Mouse (Mus musculus): ENCODE measurements around the gene Vps13c. TPM values are rescaled to one million over a fixed set of nuclear protein-coding genes. Genes with fewer than 3 reads are reported as not detected.

The Vps13c gene
- total RNA-seq, 2 experiments from 2014 or later: 20.8 to 39.3 TPM

DNA sequence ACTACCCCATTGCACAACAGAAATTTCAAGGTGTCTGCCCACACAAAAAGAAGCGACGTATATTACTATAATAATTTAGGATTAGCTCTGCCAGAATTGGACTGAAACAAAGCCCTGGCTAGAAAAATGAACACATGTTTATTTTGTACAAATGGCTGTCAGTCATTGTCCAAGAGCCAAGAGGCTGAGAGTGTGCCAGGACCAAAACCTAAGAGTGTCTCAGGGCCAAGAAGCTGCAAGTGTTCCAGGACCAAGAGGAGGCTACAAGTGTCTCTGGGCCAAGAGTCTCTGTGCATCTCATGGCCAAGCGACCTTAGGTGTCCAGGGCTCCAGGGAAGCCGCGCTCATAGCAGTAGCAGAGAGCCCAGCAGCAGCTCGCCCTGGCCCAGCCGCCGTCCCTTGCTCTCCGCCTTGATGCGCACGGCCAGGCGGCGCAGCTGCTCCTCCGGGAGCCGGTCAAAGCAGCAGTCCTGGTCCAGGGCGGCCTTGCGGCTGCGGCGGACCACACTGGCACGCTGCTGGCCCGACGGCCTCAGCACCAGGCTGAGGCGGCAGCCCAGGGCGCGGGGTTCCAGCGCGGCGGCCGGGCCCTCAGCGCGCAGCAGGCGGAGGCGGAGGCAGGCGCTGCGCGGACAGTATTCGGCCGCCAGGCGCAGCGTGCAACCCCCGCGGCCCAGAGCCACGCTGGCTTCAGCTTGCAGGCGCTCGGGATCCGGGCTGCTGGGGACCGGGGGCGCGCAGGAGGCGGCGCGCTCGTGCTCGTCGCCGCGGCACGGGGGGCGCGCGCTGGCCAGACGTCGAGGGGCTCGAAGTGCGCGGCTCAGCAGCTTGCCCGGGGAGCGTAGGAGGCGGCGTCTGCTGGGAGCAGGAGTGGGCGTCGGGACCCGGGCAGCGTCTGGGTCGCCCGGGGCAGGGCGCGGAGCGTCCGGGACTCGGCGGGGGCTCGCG is 9.5 kb upstream of the Vps13c start:
- no peak for ATAC-seq (replicated peaks; ENCODE audit: low FRiP score, low TSS enrichment, poor library complexity, severe bottlenecking)

DNA sequence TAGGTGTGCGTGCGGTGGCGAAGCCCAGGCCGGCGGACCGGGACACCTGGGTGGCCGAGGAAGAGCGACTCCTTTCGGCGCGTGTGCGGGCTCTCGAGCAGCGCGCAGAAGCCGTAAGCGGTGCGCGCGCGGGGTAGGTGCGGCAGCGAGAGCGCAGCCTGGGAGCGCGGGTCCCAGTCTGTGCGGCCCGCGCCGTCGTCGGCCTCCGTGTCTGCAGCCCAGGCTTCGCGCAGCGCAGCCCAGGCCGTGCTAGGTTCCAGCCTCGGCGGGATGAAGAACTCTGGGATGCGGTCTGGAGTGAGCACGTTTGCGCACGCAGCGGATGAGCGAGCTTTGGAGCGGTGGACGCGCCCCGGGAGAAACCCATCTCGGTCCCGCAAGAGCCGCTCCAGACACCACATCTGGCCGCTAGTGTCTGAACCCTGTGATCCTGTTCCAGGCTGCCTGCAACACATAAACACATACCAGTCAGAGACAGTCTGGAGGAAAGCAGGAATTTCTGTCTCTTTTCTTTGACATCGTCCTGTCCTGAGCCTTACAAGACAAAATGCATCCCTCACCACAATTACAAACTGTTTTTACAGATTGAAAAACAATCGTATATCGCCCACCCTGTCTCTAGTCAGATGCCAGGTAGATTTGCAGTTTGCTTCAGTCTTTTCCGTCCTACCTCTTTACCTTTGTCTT is 8.7 kb upstream of the Vps13c start:
- no peak for ATAC-seq (replicated peaks; ENCODE audit: low FRiP score, low TSS enrichment, poor library complexity, severe bottlenecking)

DNA sequence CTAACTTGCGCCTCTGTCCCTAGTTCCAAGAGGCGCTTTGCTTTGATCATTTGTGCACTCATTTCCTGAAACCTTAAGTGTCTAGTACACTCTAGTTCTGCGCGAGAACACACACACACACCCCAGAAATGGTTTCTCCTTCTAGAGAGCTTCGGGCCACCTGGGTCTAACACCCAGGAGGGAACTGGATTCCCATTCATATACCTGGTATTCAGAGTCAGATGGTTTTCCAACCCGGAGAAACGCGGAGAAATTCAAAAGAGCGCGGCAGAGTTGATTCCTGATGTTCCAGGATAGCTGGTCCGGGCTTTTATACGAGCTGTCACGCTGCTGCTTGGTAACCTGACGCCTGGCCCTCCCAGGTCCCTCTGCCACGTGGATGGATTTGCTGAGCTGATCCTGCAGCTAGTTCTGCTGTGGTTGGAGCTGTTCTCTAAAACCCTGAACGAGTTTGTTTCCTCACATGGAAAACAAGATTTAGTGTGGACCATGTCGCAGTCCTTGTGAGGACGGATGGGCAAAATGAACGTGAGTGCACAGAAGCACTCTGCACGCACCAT is 8.1 kb upstream of the Vps13c start, which contains the start of gene C2cd4a:
TSS of gene C2cd4a (minus strand) at position 285 of the 560 bp plus-strand sequence.
- ATAC-seq (replicated peaks; ENCODE audit: low FRiP score, low TSS enrichment, poor library complexity, severe bottlenecking): no peak

DNA sequence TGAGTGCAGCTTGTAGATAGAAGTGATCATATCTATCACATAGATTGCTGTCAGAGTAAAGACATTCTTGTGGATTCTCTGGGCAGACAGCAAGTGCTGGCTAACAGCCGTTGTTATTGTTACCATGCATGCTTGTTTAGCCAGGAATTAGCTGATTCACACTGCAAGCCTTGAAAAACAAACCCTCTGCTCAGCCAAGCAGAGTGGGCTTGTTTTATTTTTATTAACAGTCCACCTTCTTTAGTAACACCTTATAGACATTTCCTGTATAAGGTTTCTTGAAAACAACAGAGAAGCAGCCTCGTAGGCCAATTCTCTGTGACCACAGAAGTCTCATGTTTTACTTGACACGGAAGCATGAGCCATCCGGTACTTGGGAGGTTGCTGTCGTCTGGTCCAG is 5.7 kb upstream of the Vps13c start:
- ATAC-seq (replicated peaks; ENCODE audit: low FRiP score, low TSS enrichment, poor library complexity, severe bottlenecking): no peak

DNA sequence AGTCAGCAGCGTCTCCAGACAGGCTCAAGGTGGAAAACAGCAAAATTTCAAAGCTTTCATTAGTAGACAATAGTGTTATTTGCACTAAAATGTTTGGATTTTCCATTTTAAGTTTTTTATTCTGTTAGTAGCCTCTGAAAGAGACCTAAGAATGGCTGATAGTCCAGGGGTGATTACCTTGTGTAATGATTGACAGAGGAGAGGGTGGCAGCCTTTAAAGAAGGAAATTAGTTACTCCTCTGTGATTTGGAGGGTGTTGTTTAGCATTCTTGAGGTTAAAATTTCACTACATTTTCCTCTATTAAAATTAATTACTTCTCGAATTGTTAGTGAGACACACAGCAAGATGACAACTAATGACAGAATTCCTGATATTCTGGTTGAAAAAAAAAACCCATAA is 2.9 kb upstream of the Vps13c start:
- ATAC-seq (replicated peaks; ENCODE audit: low FRiP score, low TSS enrichment, poor library complexity, severe bottlenecking): no peak

DNA sequence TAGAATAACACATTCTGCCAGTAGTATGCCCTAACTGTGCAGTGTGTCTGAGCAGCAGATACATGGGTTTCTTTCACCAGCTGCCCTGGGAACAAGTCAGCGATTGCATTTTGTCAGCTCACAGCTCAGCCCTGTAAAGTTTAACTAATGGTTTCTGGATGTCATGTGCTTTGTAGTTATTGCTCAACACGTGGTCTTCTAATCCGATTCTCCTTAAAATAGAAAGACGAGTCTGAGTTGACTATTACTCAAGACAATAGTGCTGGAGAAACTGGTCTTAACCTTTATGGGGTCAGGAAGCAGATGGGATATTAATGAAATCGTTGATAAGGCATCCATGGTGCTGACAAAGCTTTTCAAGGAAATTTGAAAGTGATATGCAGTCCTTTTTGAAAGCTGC is 2.6 kb downstream of the Vps13c start:
- ATAC-seq (replicated peaks; ENCODE audit: low FRiP score, low TSS enrichment, poor library complexity, severe bottlenecking): no peak

DNA sequence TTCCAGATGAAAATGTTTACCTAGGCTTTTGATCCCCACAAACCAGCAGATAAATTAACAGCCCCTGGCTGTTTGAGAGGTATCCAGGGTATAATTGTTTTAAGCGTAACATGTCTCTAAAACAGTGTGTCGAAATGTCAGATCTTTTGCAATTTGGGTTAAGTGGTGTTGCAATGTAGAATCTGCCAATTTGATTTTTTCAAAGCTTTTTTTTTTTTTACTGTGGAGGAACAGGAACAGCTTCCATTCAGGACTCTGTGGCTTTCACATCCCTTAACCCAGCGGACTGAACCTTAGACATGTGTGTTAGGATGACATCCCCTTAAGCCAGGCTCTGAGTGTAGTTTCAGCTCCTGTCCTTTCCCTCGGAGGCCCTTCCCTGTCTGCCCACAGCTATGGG is 4.8 kb downstream of the Vps13c start:
- ATAC-seq (replicated peaks; ENCODE audit: low FRiP score, low TSS enrichment, poor library complexity, severe bottlenecking): no peak

DNA sequence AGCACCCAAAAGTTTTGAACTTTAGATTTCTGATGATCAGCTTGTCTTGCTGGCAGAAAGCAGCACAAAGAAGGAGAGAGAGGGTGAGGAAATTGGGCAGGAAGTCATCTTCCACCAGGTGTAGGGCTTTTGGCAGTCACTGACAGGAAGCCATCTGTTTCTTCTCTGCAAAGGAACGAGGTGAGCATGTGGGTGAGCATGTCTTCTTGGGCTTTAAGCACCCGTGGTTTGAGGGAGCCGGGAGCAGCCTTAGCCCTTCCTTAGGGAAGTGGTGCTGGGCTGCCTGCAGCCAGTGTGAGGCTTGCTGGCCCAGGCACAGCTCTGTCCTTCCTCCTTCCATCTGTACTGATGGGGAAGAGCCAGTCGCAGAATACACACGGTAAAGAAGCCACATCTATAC is 5.5 kb downstream of the Vps13c start:
- no peak for ATAC-seq (replicated peaks; ENCODE audit: low FRiP score, low TSS enrichment, poor library complexity, severe bottlenecking)

DNA sequence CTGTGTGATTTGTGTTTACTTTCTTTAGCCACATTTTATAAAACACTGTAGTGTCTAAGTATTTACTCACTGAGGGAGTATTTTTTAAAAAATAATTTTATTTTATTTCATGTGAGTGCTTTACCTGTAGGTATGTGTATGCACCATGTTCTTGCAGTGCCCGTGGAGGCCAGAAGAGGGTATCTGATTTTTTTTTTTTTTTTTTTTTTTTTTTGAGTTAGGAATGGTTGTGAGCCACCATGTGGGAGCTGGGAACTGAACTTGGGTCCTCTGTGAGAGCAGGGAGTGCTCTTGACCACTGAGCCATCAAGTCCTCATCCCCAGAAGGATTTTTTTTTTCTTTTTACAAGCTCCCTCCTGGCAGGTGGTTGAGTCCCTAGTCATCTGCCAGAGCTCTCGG is 5.9 kb downstream of the Vps13c start:
- ATAC-seq (replicated peaks; ENCODE audit: low FRiP score, low TSS enrichment, poor library complexity, severe bottlenecking): no peak

DNA sequence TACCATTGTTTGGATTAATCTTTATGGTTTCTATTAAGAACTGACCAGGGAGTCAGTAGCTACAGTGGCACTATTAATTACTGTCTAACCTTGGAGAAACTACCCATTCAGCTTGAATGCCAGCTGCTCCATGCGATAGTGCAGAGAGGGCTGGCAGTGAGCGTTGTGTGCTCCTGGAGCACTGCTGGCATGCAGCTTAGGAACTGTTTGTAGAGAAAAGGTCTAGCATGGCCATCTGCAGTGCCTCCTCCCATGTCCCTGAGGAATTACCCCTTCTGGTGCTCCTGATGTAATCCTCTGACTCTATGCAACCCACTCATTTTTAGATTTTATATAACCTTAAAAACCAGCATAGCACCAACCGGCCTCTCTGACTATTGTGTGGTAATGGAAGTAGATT is 7.4 kb downstream of the Vps13c start:
- ATAC-seq (replicated peaks; ENCODE audit: low FRiP score, low TSS enrichment, poor library complexity, severe bottlenecking): no peak

DNA sequence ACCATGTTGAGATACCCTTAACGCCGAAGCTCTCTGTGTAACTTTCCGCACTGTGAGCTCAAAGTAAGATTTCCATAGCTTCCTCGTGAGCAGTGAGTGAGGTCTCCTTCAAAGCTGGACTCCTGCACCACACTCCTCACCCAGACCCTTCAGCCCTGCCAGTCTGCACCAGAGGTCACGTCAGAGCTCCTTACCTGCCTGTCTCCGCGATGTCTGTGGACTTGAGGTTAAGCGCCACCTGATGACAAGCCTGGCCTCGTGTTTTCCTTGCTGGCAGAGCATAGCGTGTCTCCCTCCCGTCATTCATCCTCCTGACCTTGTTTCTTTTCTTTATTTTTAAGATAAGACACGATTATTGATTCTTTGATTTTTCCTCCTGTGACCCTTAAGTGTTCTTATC is 9.2 kb downstream of the Vps13c start:
- ATAC-seq (replicated peaks; ENCODE audit: low FRiP score, low TSS enrichment, poor library complexity, severe bottlenecking): no peak

DNA sequence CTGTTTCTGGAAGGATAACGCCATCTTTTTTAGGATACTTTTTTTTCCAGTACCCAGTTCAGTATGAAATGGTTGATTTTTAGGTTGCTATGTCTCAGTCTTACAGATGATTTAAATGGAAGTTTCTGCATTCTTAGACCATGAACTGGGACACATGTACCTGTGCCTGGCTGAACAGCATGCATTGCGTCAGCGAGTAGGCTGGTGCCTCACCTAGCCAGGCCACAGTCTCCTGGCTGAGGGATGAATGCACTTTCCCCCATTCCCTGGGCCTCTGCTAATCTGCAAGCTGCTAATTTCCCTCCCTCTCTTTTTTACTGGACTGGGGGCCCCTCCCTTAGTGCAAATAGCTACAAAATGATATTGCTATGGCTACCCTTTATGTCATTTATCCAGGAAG is 9.7 kb downstream of the Vps13c start:
- no peak for ATAC-seq (replicated peaks; ENCODE audit: low FRiP score, low TSS enrichment, poor library complexity, severe bottlenecking)

DNA sequence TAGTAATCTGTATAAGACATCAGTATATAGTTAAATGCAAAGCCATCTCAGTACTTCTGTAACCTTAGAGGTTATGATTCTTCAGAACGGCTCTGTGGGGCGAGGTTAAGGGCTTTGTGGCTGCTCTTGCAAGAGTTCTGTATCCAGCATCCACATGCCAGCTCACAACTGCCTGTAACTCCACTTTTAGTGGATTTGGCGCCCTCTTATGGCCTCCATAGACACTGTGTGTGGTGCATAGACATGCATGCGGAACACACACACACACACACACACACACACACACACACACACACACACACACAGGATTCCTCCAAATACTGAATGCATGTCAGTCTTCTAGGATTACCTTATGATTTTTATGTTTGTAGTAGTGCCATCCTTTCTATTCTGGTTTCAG is 11.0 kb downstream of the Vps13c start:
- peak; percentile 44; the same call in 1 of the 2 replicates for ATAC-seq (replicated peaks; ENCODE audit: low FRiP score, low TSS enrichment, poor library complexity, severe bottlenecking)

DNA sequence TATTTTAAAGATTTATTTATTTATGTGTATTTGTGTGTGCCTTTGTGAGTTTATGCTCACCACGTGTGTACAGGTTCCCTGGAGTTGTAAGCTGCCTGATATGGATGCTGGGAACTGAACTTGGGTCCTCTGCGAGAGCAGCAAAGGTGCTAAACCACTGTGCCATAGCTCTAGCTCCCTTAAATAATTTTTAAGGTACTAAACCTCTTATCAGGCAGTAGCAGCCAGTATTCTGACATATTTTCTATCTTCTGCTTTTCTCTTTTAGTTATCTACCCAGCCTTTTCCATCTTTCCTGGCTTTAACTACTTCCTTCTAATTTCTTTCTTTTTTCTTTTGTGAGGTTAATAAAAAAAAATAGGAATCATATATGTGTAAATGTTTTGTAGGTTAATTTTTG is 20.1 kb downstream of the Vps13c start:
- ATAC-seq (replicated peaks; ENCODE audit: low FRiP score, low TSS enrichment, poor library complexity, severe bottlenecking): no peak; the same call in 1 of the 2 replicates

DNA sequence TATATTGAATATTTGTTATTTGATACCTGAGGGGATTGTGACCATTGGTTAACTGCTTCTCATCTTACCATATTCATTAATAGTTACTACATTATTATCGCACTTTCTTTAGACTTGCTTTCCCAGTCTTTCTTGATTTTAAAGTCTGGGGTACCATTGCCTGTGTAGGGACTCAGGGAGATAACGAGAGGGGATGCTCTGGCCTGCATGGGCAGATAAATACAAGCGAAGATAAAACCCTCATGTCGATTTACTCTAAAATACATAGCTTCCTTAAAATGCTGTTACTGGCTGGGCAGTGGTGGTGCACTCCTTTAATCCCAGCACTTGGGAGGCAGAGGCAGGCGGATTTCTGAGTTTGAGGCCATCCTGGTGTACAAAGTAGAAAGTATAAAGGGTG is 23.1 kb downstream of the Vps13c start:
- 0 out of 2 replicates have a peak, but pooled peaks have one; percentile 30 for ATAC-seq (replicated peaks; ENCODE audit: low FRiP score, low TSS enrichment, poor library complexity, severe bottlenecking)

DNA sequence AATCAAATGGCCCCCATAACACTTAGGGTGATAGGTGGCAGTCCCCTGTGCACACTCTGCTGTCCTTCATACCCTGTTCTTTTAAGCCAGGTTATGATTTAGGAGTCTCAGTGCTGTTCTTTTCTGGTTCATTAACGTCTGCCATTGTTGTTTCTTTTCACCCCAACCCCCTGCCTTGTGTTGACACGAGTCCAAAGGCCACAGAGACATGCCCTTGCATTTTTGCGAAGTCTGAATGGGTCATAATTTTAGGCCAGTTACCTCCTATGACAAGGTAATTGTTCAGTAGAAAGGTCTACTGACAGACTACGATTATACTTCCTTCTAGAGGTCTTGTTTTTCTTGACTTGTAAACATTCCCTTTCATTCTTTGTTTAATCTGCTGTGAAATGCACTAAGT is 23.8 kb downstream of the Vps13c start:
- no peak for ATAC-seq (replicated peaks; ENCODE audit: low FRiP score, low TSS enrichment, poor library complexity, severe bottlenecking)

DNA sequence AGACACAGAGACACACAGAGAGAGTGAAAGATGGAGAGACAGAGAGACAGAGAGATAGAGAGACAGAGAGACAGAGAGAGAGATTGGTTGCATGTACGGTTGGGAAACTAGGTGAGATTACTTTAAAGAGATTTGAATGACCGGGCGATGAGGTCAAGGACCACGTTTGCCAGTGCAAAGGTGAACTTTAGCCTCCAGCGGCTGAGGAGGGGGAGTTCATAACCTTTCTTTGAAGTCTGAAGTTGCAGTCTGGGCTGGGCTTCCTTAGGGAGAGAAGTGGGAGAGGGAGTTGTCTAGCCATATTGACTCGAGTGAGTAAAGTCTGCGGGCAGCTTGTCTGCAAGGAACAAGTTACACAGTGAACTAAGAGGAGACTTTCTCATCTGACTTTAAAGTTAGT is 25.2 kb downstream of the Vps13c start:
- no peak for ATAC-seq (replicated peaks; ENCODE audit: low FRiP score, low TSS enrichment, poor library complexity, severe bottlenecking)

DNA sequence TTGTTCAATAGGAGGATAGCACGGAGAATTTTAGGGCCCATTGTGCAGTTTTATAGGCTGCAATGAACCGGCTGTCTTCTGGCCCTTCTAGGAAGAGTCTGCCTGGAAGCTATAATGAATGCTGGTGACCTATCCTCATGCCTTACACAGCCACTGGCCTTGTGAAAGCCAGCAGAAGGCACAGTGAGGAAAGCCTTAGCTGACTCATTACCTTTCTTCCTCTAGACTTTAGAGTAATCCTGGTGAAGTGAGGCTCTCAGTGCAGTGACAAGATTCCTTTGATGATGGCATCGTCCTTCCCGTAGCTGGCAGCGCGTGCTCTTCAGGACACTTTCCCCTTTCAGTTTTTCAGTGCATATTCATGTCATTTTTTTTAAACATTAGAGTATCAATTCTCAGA is 27.2 kb downstream of the Vps13c start:
- ATAC-seq (replicated peaks; ENCODE audit: low FRiP score, low TSS enrichment, poor library complexity, severe bottlenecking): no peak

DNA sequence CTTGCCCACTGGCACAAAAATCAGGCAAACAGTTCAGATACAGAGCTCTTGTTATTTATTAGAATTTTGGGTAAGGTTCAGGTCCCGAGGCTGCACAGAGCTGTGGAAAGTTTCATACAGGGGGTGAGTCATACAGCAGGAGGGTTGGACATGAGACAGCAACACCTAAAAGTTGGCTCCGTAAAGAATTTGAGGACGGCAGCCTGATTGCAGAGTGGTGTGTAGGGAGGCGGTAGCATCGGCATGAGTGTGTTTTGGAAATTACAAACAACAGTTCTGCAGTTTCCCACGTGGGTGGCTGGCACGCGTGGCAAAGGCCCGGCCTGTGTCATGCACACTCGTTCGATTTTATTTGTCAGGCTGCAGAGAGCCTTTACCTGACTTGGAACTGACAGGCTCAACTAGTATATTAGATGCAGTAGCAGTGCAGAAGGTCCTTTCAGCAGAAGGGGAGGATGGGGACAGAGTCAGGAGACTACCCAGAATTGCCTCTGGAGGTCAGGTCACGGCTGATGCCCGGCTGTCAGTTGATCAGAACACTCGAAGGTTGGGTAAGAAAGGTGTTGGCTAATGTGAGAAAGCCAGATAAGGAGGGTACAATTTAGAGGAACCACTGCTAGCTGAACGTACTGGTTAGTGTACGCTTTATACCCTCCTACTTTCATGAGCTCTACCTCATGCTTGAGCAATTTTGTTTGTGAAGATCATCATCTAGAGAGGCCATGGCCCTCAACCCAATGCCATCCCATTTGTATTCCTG is 29.7 kb downstream of the Vps13c start:
- peak; percentile 92 for ATAC-seq (replicated peaks; ENCODE audit: low FRiP score, low TSS enrichment, poor library complexity, severe bottlenecking)
